Mouse (Mus musculus) liver, postnatal 0 days (tissue): ENCODE data around the gene E130311K13Rik. TPM values are rescaled to one million over a fixed set of nuclear protein-coding genes. Genes with fewer than 3 reads are reported as not detected.

ENCODE experiments used
- ATAC-seq: fragments of 200-750 bp; cut with Nextera tagmentation; 2 replicates; pipeline ENCODE4 v1.8.0; 2017; ENCODE audit warnings: mild to moderate bottlenecking, moderate library complexity
- DNase-seq: peaks from one replicate; pipeline ENCODE4 v3.0.0-alpha.2; 2016
- H3K27ac ChIP-seq: fragments of 300-500 bp; sonication (generic); 2 replicates; pipeline ENCODE4 v1.5.1; 2014; ENCODE audit warnings: antibody characterized with exemption, moderate library complexity, mild to moderate bottlenecking, low read depth
- H3K27me3 ChIP-seq: fragments of 300-500 bp; sonication (generic); 2 replicates; pipeline ENCODE4 v1.6.1; 2014; ENCODE audit warnings: low read length, control low read depth, mixed read lengths; ENCODE audit not compliant: insufficient read depth
- H3K36me3 ChIP-seq: fragments of 300-500 bp; sonication (generic); replicated peaks from 2 replicates; pipeline ENCODE4 v1.6.1; 2014; ENCODE audit warnings: mild to moderate bottlenecking, control low read depth, low read length, moderate library complexity, mixed read lengths; ENCODE audit not compliant: insufficient read depth
- H3K4me1 ChIP-seq: fragments of 300-500 bp; sonication (generic); 2 replicates; pipeline ENCODE4 v1.6.1; 2014; ENCODE audit warnings: antibody characterized with exemption, mild to moderate bottlenecking, control low read depth; ENCODE audit not compliant: insufficient read depth
- H3K4me2 ChIP-seq: fragments of 300-500 bp; sonication (generic); 2 replicates; pipeline ENCODE4 v1.6.1; 2014; ENCODE audit warnings: low read depth, mild to moderate bottlenecking, low read length, moderate library complexity, mixed read lengths
- H3K4me3 ChIP-seq: fragments of 300-500 bp; sonication (generic); 2 replicates; pipeline ENCODE4 v1.5.1; 2014; ENCODE audit warnings: low read depth, low read length
- H3K9ac ChIP-seq: fragments of 300-500 bp; sonication (generic); replicated peaks from 2 replicates; pipeline ENCODE4 v1.6.1; 2014; ENCODE audit warnings: mild to moderate bottlenecking, moderate library complexity
- H3K9me3 ChIP-seq: fragments of 300-500 bp; sonication (generic); 2 replicates; pipeline ENCODE4 v1.6.1; 2016; ENCODE audit warnings: mild to moderate bottlenecking, control low read depth, low read length, mixed read lengths
- CTCF ChIP-seq: sonication (generic); IDR thresholded peaks from 2 replicates; pipeline ENCODE4 v1.5.1; 2016; ENCODE audit warnings: antibody characterized with exemption, low read depth
- EP300 ChIP-seq: IDR thresholded peaks from 2 replicates; pipeline ENCODE4 v1.6.1; 2016; ENCODE audit warnings: antibody characterized with exemption, low read depth, mild to moderate bottlenecking
- WGBS: fragments of 180-500 bp; shearing (Covaris S2); extraction: QIAGEN DNeasy Blood & Tissue Kit; methylation state at CpG from one replicate; pipeline ENCODE4 v1.1.7; 2014; ENCODE audit not compliant: insufficient replicate concordance; 5-methylcytosine and 5-hydroxymethylcytosine counted together
- polyA plus RNA-seq: library from polyadenylated mRNA; unstranded; fragments of >200 nt; fragmentation: Nextera tagmentation; extraction: Ambion mirVana; gene quantifications from 2 replicates; pipeline ENCODE4 v1.2.1, GENCODE M21; 2015

E130311K13Rik gene
- polyA plus RNA-seq: 3.2 TPM in 2 replicates

DNA sequence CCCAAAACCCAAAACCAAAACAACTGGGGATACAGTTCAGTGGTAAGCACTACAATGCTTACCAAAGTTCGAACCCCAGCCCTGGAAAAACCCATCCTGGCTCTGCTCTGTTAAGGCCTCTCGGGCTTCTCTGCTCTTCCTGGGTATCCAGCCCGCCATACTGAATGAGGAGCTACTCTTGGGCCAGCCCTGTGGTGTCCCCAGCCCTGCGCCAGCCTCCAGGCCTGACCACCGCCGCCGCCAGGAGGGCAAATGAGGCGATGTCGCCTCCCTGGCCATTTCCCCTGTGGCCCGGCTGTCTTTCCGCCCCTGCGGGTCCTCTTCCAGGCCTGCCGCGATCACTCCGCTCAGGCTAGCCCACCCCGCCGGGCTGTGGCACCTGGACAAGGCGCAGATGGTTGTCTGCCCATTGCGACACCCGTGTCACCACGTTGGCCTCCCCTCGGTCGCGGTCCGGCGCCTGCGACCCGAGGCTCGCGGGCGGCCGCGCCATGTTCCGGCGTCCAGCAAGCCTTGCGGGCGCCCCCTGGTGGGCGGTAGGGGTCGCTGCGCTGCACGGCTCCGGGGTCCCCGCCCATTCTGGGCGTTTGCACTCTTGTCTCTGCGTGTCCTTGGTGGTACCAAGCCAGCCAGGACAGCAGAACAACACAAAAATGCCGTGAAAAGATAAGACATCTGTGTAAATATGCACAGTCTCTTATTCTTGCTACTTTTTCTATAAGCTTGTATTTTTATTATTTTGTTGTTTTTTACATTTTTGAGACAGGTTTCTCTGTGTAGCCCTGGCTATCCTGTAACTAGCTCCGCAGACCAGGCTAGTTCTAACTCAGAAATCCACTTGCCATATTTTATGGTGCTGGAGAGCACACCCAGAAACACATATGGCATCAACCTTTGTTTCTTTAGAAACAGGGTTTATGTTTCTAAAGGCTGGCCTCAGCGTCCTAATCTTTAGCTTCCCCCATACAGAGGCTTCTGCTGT lies at the start of gene E130311K13Rik:
E130311K13Rik (minus strand) TSS at position 595 of the 982 bp plus-strand sequence.
- H3K9ac ChIP-seq: peak within 1 kb of the TSS; percentile 85
- no peaks in the 10 kb centered on the region for H3K27me3 ChIP-seq
- H3K4me2 ChIP-seq: peak within 1 kb of the TSS; percentile 85
- WGBS: 5% methylated on average over 46 of the region's 48 CpGs
- peak within 1 kb of the TSS; percentile 84 for H3K27ac ChIP-seq
- ATAC-seq (peak; percentile 97), DNase-seq (peak; percentile 91)
- TF ChIP-seq CTCF (peak; percentile 91), EP300 (no peak)
- peak within 1 kb of the TSS; percentile 73 for H3K4me3 ChIP-seq
- no peaks in the 10 kb centered on the region for H3K4me1 ChIP-seq
- no peaks in the 10 kb centered on the region for H3K9me3 ChIP-seq
- H3K36me3 ChIP-seq: no peaks in the 10 kb centered on the region

- Histone ChIP-seq H3K4me2 (peak overlapping the region; percentile 79), H3K27ac (no peak overlapping the region), H3K36me3 (peaks cover 14% of the 10 kb centered on the region), H3K4me1 (peaks cover 13% of the 10 kb centered on the region), H3K9me3 (no peaks in the 10 kb centered on the region), H3K27me3 (no peaks in the 10 kb centered on the region), H3K4me3 (0 out of 2 replicates have a peak overlapping the region, but pooled peaks have one; percentile 80), H3K9ac (no peak overlapping the region)
- TF ChIP-seq EP300: no peak
- TF ChIP-seq CTCF: no peak
- ATAC-seq (no peak), DNase-seq (no peak)
- 73% methylated on average over 4 of the region's 4 CpGs for WGBS
Observed at GRCm38 (mm10) chr3:63977895-63978294, 48.6 kb upstream of the E130311K13Rik start.

GRCm38 (mm10) chr3:63975955-63976908 lies 47.0 kb upstream of the E130311K13Rik start, which contains the start of gene Gmps:
TSS of gene Gmps (plus strand) at chr3:63976106.
- H3K36me3 ChIP-seq: peaks cover 3% of the 10 kb centered on the region; the same call in 1 of the 2 replicates
- peak within 1 kb of the TSS; percentile 94 for H3K9ac ChIP-seq
- peak within 1 kb of the TSS; percentile 80 for H3K4me3 ChIP-seq
- H3K4me1 ChIP-seq: peaks cover 13% of the 10 kb centered on the region
- H3K9me3 ChIP-seq: no peaks in the 10 kb centered on the region
- ATAC-seq (peak; percentile 99), DNase-seq (peak; percentile 95)
- TF ChIP-seq CTCF: no peak
- TF ChIP-seq EP300: no peak
- peak within 1 kb of the TSS; percentile 94 for H3K27ac ChIP-seq
- H3K4me2 ChIP-seq: peak within 1 kb of the TSS; percentile 79
- H3K27me3 ChIP-seq: no peaks in the 10 kb centered on the region
- under 1% methylated on average over 67 of the region's 67 CpGs for WGBS

DNA sequence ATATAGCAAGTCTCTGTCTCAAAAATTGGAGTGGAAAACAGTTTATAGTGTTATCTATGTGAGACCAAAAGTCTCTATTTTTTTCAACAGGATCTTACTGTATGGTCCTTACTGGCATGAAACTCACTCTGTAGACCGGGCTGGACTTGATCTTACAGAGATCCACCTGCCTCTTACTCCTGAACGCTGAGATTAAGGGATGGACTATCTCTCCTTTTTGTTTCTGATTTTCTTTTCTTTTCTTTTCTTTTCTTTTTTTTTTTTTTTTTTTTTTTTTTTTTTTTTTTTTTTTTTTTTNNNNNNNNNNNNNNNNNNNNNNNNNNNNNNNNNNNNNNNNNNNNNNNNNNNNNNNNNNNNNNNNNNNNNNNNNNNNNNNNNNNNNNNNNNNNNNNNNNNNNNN lies 36.7 kb upstream of the E130311K13Rik start:
- Histone ChIP-seq H3K9ac (no peak overlapping the region), H3K36me3 (no peaks in the 10 kb centered on the region), H3K4me2 (no peak overlapping the region), H3K27me3 (no peaks in the 10 kb centered on the region), H3K27ac (no peak overlapping the region), H3K9me3 (no peaks in the 10 kb centered on the region), H3K4me3 (no peak overlapping the region), H3K4me1 (peaks cover 15% of the 10 kb centered on the region)
- DNase-seq: no peak
- no peak for ATAC-seq
- WGBS: 65% methylated on average over 2 of the region's 2 CpGs
- TF ChIP-seq CTCF: no peak
- no peak for TF ChIP-seq EP300

GRCm38 (mm10) chr3:63964922-63965249 lies 35.6 kb upstream of the E130311K13Rik start:
- Histone ChIP-seq H3K27me3 (no peaks in the 10 kb centered on the region), H3K4me2 (peak overlapping the region; percentile 85), H3K4me3 (peak overlapping the region; percentile 84; the same call in 1 of the 2 replicates), H3K27ac (peak overlapping the region; percentile 55; the same call in 1 of the 2 replicates), H3K36me3 (no peaks in the 10 kb centered on the region), H3K9me3 (no peaks in the 10 kb centered on the region), H3K9ac (no peak overlapping the region), H3K4me1 (peaks cover 15% of the 10 kb centered on the region)
- ATAC-seq (no peak), DNase-seq (no peak)
- TF ChIP-seq EP300: no peak
- TF ChIP-seq CTCF: no peak
- 74% methylated on average over 6 of the region's 6 CpGs for WGBS
